Mouse (Mus musculus) testis, adult 2 months (tissue): ENCODE data around the gene Nktr.

ENCODE experiments used
- CTCF ChIP-seq: fragments of 200-500 bp; IDR thresholded peaks from 2 replicates; pipeline ENCODE4 v1.5.1; 2012; ENCODE audit warnings: low read depth, mild to moderate bottlenecking, inconsistent platforms, low read length, moderate library complexity; ENCODE audit not compliant: control insufficient read depth, insufficient read depth, insufficient replicate concordance
- POLR2A ChIP-seq: fragments of 200-500 bp; IDR thresholded peaks from 2 replicates; pipeline ENCODE4 v1.6.1; 2012; ENCODE audit warnings: low read depth, mild to moderate bottlenecking, inconsistent platforms, low read length, moderate library complexity; ENCODE audit not compliant: control insufficient read depth

GRCm38 (mm10) chr9:121690734-121691133 is 28.2 kb upstream of the Nktr start:
- TF ChIP-seq CTCF (no peak), POLR2A (no peak)
